Mouse (Mus musculus) gastrocnemius, adult 8-10 months (tissue): ENCODE data around the gene Bmx. TPM values are rescaled to one million over a fixed set of nuclear protein-coding genes. Genes with fewer than 3 reads are reported as not detected.

Experiments
- DNase-seq, 2 experiments: peaks; one replicate each; pipeline ENCODE4 v3.0.0; 2022; ENCODE audit warnings: low spot score in 2 of 2
- total RNA-seq, 4 experiments: library from RNA; stranded (reverse); gene quantifications; 2 replicates each; pipeline ENCODE4 v1.2.4; 2022

Gene Bmx
- total RNA-seq, 4 experiments from 2014 or later, result 0.12 to 0.52 (median 0.31) TPM

DNA sequence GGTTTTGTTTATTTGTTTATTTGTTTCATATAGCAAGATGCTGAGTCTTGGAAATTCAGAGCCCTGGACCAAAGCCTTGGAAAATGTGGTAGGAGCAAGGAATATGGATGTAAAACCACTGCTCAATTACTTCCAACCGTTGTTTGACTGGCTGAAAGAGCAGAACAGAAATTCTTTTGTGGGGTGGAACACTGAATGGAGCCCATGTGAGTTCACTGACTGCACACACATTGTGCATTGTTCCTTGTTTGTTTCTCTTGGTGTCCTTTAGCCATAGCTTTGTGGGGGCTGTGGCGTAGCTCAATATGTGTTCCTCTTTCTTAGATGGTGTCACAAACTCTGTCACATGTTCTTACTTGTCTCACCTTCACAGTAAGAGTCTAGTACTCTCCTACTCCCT lies 82.2 kb downstream of the Bmx start:
- no peak for DNase-seq

DNA sequence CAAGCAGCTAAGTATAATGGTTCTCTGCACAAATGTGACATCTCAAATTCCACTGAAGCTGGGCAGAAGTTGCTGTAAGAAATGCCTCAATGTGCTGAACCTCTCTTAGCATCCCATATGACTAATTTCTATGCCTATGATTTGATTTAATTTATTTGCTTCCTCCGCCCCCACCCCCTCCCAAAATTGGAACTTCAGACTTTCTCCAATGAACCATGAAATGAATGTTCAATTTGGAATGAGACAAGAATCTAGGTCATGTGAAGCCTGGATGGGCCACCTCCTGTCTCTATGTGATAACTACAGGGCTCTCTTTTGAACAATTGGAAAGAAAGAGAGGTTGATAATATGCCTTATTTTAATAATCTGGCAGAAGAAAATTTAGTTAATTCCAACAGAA lies 82.7 kb downstream of the Bmx start:
- DNase-seq, result no peak

DNA sequence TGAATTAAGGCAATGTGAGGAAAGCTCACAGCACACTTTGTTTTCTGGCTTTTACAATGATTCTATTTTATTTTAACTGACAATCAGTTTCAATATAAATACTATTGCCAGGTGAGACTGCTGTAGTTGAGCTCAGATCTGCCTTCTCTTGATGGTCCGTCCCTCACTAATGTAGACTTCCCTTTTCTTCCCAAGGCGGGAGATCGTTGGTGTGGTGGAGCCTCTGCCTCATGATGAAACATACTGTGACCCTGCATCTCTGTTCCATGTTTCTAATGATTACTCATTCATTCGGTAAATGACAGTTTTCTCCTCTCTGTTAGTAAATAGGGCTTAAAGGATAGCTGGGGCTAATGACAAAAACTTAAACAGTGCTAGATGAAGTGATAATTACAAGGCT lies 84.1 kb downstream of the Bmx start:
- no peak for DNase-seq

DNA sequence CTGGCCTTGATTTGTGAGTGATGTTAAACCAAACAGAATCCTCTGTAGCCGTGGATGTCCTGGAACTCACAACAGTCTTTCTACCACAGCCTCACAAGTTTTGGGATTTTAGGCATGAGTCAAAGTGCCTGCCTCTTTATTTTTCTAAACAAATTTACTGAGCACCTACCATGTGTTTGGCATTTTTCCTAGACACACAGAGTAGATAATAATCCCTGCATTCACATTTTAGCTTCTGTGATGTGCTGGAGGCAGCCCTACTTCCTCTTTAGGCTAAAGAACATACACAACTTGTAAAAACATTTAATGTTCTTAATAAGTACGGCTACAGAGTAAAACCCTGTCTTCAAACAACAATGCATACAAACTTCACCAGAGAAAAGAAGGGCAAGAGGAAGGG lies 87.0 kb downstream of the Bmx start:
- no peak for DNase-seq

DNA sequence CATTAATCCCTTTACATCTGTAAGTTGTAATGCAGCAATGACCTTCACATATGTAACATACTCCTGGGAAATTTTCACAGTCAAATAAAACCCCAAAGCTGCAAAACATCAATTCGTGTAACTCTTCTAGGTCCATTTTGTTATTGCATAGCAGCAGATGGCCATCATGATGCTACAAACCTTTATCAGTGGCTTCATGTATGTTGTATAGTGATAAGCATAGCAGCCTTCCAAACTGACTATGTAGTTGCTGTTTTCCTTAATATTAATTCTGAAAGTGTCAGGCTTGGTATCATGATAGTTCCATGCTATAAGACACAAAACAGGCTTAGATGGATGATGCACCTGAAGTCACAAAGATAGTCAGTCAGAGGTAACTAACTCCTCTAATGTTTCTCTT lies 93.3 kb downstream of the Bmx start:
- no peak for DNase-seq

DNA sequence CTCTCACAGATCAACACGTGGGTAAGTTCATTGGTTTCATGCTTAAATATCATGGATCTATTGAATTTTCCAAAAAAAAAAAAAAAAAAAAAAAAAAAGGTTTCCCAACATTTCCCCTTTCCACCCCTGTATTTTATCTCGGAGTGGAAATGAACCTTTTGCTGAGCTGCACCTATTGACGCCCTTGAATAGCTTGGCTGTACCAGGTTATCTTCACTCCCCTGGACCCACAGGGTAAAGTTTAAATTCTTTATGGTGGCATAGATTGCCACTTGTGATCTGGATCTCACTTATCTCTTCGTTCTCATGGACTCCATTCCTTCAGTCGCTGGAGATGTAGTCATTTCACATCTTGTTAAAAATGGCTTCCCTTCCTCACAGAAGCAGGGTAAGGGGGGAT lies 103.4 kb downstream of the Bmx start:
- DNase-seq, result no peak

DNA sequence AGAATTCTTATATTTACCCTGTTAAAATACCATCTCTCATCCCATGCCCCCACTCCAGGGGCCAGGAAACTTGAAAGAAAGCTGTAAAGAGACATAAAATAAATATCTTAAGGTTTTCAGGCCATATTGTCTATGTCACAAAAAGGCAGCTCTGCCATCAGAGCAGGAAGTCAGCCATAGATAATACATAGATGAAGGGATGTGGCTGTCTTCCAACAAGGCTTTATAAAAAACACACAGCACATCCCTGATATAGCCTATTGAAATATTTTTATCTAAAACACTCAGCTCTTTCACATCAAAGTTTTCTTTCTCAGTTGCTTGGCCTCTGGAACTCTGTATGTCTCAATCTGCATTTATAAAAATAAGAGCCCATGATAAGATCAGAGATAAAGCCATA lies 104.4 kb downstream of the Bmx start:
- DNase-seq, result no peak

DNA sequence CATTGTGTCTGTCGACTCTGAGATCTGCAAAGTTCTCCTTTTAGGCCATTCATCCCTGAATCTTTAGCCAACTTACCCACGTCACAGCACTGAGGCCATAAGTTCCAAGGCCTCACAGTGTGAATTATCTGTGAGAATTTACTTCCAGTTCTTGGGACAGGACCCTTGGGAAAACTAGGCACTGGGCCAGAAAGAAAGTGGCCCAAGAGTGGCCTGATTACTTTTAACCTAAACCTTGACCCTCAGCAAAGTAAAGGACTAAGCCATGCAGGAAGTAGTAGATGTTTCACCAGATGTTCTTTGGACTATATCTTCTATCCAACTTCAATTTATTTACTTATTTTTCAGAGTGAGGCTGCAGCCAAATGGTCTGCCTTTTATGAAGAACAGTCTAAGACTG lies 105.3 kb downstream of the Bmx start:
- no peak for DNase-seq

DNA sequence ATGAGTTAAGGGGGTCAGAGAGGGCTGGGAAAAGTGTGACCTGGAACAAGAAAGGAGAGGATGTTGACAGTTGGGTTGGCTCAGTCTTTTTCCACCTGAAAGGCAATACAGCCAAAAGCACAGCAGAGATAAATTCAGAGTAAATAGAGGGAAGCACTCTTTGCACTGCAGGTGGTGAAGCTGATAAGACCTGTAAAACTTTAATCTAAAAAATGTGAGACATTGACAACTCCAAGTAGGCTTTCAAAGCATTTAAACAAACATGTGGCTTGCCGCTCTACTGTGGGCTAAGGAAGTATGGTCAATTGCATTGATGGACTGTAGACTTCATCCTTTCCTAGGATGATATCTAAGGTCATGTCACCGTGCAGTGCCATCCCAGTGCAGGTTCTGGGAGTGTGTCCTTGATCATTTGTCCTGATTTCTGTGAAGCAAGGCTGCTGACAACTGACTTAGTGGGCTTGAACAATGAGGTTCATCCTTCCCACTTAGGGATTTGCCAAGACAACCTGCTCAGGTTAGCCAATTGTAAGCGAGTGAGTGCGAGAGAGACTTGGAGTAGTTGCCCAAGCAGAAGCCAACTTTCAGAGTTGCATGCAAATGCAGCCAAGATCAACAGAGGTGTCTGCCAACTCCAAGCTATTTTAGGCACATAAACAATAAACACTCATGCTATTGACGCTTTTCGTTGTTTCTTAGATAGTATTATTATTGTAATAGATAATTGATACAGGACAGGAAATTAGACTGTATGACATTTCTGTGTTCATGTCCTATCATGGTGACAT lies 112.3 kb downstream of the Bmx start:
- DNase-seq, result no peak

Other genes starting within 250 kb of the Bmx start
- 1 to 10 TPM in 2 of 4 experiments, under 1 TPM in 2; 0.41 to 2.0 (median 1.2) TPM for gene Car5b, start 230.2 kb downstream of the Bmx start, total RNA-seq
- 1 to 10 TPM; 2.5 to 4.1 (median 3.4) TPM for gene Siah1b, start 181.7 kb downstream of the Bmx start, total RNA-seq
- not detected for gene Cltrn, start 169.4 kb downstream of the Bmx start, total RNA-seq
- under 1 TPM; 0.19 to 0.81 (median 0.34) TPM for gene Ace2, start 118.9 kb downstream of the Bmx start, total RNA-seq
- 1 to 10 TPM; 4.9 to 5.9 (median 5.2) TPM for gene Pir, start 11.2 kb upstream of the Bmx start, total RNA-seq
- gene Vegfd, start 115.2 kb upstream of the Bmx start, total RNA-seq, result 1 to 10 TPM; 2.5 to 3.5 (median 2.8) TPM
- gene Piga, start 161.6 kb upstream of the Bmx start, total RNA-seq, result 1 to 10 TPM; 1.0 to 1.3 (median 1.2) TPM
- 100 to 1,000 TPM; 156 to 181 (median 167) TPM for gene Asb11, start 178.8 kb upstream of the Bmx start, total RNA-seq
- under 1 TPM in 2 of 4 experiments, not detected in 2; 0.22 to 0.59 TPM for gene Asb9, start 248.1 kb upstream of the Bmx start, total RNA-seq